Mouse (Mus musculus) myocyte (in vitro differentiated cells): ENCODE measurements around the gene Dnaja2. TPM values are rescaled to one million over a fixed set of nuclear protein-coding genes. Genes with fewer than 3 reads are reported as not detected.
A peak's percentile ranks its signal among the peaks of the same experiment; 100 is the strongest.

Experiments
- H3K27me3 ChIP-seq: one replicate; pipeline ENCODE4 v1.6.1; 2011; ENCODE audit not compliant: control insufficient read depth, insufficient read depth, insufficient read length
- H3K36me3 ChIP-seq: one replicate; pipeline ENCODE4 v1.6.1; 2011; ENCODE audit not compliant: control insufficient read depth, insufficient read depth
- H3K4me2 ChIP-seq: one replicate; pipeline ENCODE4 v1.6.1; 2011; ENCODE audit warnings: low read depth, control low read depth
- H3K4me3 ChIP-seq: one replicate; pipeline ENCODE4 v1.5.1; 2011; ENCODE audit warnings: mild to moderate bottlenecking, control low read depth, moderate library complexity
- H3K79me2 ChIP-seq: one replicate; pipeline ENCODE4 v1.6.1; 2011; ENCODE audit not compliant: control insufficient read depth, insufficient read depth
- H3ac ChIP-seq: one replicate; pipeline ENCODE4 v1.6.1; 2011; ENCODE audit not compliant: control insufficient read depth, insufficient read length
- CEBPB ChIP-seq: IDR thresholded peaks from 2 replicates; pipeline ENCODE4 v1.6.1; 2011; ENCODE audit warnings: mild to moderate bottlenecking, moderate library complexity; ENCODE audit not compliant: poor library complexity, insufficient read depth, severe bottlenecking
- E2F4 ChIP-seq: IDR thresholded peaks from one replicate; pipeline ENCODE4 v1.6.1; 2011; ENCODE audit warnings: mild to moderate bottlenecking, control low read depth, moderate library complexity; ENCODE audit not compliant: insufficient read depth
- MAX ChIP-seq: IDR thresholded peaks from one replicate; pipeline ENCODE4 v1.6.1; 2011; ENCODE audit warnings: low read depth, mild to moderate bottlenecking, control low read depth
- MYOD1 ChIP-seq, 3 experiments: IDR thresholded peaks; one replicate each; pipeline ENCODE4 v1.6.1; 2011; ENCODE audit warnings: control low read depth in 2 of 3, low read depth in 2 of 3, mild to moderate bottlenecking in 2 of 3, moderate library complexity in 1 of 3; ENCODE audit not compliant: insufficient read length in 2 of 3, control insufficient read depth in 1 of 3
- MYOG ChIP-seq, 3 experiments: IDR thresholded peaks; one replicate each; pipeline ENCODE4 v1.6.1; 2011; ENCODE audit warnings: control low read depth in 2 of 3, low read depth in 2 of 3, mild to moderate bottlenecking in 2 of 3; ENCODE audit not compliant: insufficient read length in 2 of 3, control insufficient read depth in 1 of 3, insufficient read depth in 1 of 3
- POLR2A ChIP-seq: IDR thresholded peaks from one replicate; pipeline ENCODE4 v1.6.1; 2011; ENCODE audit warnings: low read depth, mild to moderate bottlenecking, control low read depth, moderate library complexity; ENCODE audit not compliant: insufficient read length
- POLR2AphosphoS2 ChIP-seq: IDR thresholded peaks from one replicate; pipeline ENCODE4 v1.6.1; 2011; ENCODE audit warnings: low read depth, control low read depth; ENCODE audit not compliant: insufficient read length
- REST ChIP-seq: IDR thresholded peaks from one replicate; pipeline ENCODE4 v1.6.1; 2011; ENCODE audit warnings: mild to moderate bottlenecking, control low read depth, moderate library complexity; ENCODE audit not compliant: insufficient read depth, insufficient read length
- SRF ChIP-seq: IDR thresholded peaks from one replicate; pipeline ENCODE4 v1.6.1; 2011; ENCODE audit warnings: low read depth; ENCODE audit not compliant: control insufficient read depth, insufficient read length
- TCF12 ChIP-seq: IDR thresholded peaks from one replicate; pipeline ENCODE4 v1.6.1; 2011; ENCODE audit warnings: mild to moderate bottlenecking, control low read depth; ENCODE audit not compliant: poor library complexity, insufficient read depth, severe bottlenecking
- TCF3 ChIP-seq: IDR thresholded peaks from one replicate; pipeline ENCODE4 v1.6.1; 2011; ENCODE audit warnings: low read depth, control low read depth; ENCODE audit not compliant: insufficient read length
- USF1 ChIP-seq: IDR thresholded peaks from one replicate; pipeline ENCODE4 v1.6.1; 2011; ENCODE audit warnings: low read depth, mild to moderate bottlenecking, control low read depth, moderate library complexity
- polyA plus RNA-seq: library from polyadenylated mRNA; unstranded; fragments of >200 nt; fragmentation: generic; extraction: Trizol; gene quantifications from one replicate; pipeline ENCODE4 v1.2.1, GENCODE M21; 2012; ENCODE audit warnings: missing spikeins

Gene Dnaja2
- polyA plus RNA-seq, 1 experiment = 104 TPM

DNA sequence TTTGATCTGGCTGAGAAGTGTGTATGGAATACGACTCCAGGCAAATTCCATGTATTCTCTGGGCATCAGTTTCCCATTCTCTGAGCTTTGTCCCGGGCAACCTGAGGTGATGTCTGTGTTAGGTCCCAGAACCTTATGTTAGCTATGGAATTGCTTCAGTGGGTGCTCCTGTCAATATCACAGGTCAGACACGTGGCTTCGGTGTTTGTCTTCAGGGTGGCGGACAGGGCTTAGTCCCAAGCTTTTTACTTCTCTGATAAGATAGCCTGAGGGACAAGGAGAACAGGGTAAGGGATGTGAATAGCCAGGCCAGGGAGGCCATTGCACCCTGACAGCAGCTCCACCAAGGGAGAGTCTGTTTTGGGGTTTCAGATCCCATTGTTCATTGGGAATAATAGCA is 59.0 kb downstream of the Dnaja2 start:
- Histone ChIP-seq H3ac (no peak overlapping the region), H3K4me2 (peak overlapping the region; percentile 78), H3K4me3 (no peak overlapping the region), H3K27me3 (no peaks in the 10 kb centered on the region), H3K36me3 (peaks cover 28% of the 10 kb centered on the region), H3K79me2 (peaks cover 81% of the 10 kb centered on the region)
- TF ChIP-seq POLR2A (no peak), MYOG (IDR thresholded peaks at IDR 0.05; ENCODE audit: control insufficient read depth in 1 of 3, insufficient read depth in 1 of 3, insufficient read length in 2 of 3, low read depth in 2 of 3) (no peak), MAX (no peak), TCF3 (no peak), SRF (no peak), USF1 (no peak), E2F4 (no peak), MYOD1 (IDR thresholded peaks at IDR 0.05; ENCODE audit: control insufficient read depth in 1 of 3, insufficient read length in 2 of 3, low read depth in 2 of 3) (no peak), TCF12 (no peak), REST (no peak), POLR2AphosphoS2 (no peak), CEBPB (no peak)

DNA sequence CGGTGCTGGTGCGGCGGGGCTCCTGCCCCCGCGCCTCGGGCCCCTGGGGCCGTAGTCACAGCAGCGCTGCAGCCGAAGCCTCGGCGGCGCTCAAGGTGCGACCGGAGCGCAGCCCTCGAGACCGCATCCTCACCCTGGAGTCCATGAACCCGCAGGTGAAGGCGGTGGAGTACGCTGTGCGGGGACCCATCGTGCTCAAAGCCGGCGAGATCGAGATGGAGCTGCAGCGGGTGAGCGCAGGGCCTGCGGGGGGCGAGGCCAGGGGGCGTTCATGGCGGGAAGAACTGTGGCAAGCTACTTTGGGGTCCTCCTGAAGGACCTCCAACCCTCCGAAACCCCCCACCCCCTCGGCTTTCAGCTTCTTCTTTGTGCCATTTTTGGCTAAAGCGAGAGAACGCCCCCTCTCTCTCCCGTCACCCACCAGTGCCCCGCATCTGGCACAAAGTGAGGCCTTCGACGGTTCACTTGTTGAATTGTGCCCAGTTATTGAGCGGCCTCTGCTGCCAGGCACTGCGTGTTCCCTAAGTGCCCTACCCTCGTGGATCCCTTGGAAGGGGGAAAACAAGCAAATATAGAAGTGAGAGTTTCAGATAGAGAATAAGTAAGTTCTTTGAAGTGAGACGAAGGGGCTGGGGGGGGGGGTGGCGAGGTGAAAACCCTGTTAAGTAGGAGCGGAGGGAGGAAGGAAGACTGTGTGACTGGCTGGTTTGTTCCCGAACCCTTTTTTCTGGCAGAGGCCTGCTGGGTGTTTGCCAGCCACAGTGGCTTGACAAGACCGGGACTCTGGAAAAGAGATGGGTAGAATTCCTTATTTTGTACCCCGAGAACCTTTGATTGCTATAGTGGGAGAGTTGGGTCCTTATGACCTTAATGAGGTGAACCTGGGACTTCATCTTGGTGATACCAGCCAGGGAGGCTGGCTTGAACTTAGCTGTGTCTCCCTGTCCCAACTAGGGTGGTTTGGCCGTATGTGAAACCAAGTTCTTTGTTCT is 61.9 kb downstream of the Dnaja2 start:
- Histone ChIP-seq H3K4me2 (peak overlapping the region; percentile 78), H3ac (peak overlapping the region; percentile 88), H3K27me3 (no peaks in the 10 kb centered on the region), H3K36me3 (peaks cover 21% of the 10 kb centered on the region), H3K79me2 (peaks cover 55% of the 10 kb centered on the region), H3K4me3 (peak overlapping the region; percentile 99)
- TF ChIP-seq MYOD1 (IDR thresholded peaks at IDR 0.05; ENCODE audit: control insufficient read depth in 1 of 3, insufficient read length in 2 of 3, low read depth in 2 of 3) (no peak), CEBPB (no peak)

DNA sequence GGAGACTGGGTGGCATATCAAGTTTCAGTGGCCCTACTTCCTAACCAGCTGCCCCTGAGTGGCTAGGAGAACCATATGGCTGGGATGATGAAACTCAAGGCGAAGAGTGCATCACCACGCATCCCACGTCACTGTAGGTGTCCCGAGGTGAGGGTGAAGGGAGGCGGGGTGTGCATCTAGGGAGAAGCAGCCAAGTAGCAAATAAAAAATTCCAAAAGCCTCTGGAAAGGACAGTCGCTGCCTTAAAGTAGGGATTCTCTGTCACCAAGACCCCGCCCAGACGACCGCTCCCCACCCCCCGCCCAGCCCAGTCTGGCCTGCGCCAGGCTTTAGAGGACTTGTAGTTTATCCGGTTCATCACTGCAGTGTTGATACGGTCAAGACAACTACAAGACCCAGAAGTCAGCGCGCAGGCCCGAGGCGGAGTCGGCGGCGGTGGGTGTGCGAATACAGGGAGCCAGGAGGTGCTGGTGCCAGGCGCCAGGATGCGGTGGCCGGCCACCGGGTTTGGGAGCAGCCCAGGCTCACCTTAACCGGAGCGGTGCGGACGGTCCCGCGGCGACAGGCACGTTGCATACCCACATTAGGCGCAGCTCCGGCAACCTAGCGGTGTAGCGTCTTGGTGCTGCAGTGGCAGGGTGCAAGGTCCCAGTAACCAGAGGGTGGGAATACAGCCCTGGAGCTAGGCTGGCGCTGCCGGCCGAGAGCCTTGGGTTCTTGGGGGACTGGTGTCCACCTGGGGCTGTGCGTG is 62.8 kb downstream of the Dnaja2 start, which contains the start of gene Gpt2:
Gene Gpt2, plus strand, starts transcription at position 452 of the 751 bp plus-strand sequence.
- peak within 1 kb of the TSS; percentile 88 for H3ac ChIP-seq
- TF ChIP-seq MAX (peak; percentile 80), POLR2A (peak; percentile 99), TCF3 (peak; percentile 23), TCF12 (no peak), CEBPB (peak; percentile 77), SRF (no peak), E2F4 (no peak), POLR2AphosphoS2 (peak; percentile 96), MYOG (IDR thresholded peaks at IDR 0.05; ENCODE audit: control insufficient read depth in 1 of 3, insufficient read depth in 1 of 3, insufficient read length in 2 of 3, low read depth in 2 of 3) (peak; percentile 4 to 58 (median 17)), MYOD1 (IDR thresholded peaks at IDR 0.05; ENCODE audit: control insufficient read depth in 1 of 3, insufficient read length in 2 of 3, low read depth in 2 of 3) (peak in 2 of 3 experiments; percentile 49 to 60), USF1 (no peak)

DNA sequence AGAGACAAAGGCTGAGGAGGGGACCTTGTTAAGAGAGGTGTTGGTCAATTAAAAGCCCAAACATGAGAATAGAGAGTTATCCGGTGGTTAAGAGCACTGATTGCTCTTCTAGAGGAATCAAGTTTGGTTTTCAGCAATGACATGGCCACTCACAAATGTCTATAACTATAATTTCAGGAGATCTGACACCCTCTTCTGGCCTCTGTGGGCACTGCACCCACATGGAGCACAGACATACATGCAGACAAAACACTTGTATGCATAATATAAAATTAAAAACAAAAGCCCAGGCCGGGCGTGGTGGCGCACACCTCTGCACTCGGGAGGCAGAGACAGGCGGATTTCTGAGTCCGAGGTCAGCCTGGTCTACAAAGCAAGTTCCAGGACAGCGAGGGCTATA is 65.6 kb downstream of the Dnaja2 start:
- Histone ChIP-seq H3K36me3 (no peaks in the 10 kb centered on the region), H3K4me3 (no peak overlapping the region), H3K79me2 (peaks cover 21% of the 10 kb centered on the region), H3K27me3 (no peaks in the 10 kb centered on the region), H3ac (no peak overlapping the region), H3K4me2 (no peak overlapping the region)
- TF ChIP-seq E2F4 (no peak), MYOD1 (IDR thresholded peaks at IDR 0.05; ENCODE audit: control insufficient read depth in 1 of 3, insufficient read length in 2 of 3, low read depth in 2 of 3) (no peak), USF1 (no peak), SRF (no peak), MAX (no peak), TCF3 (no peak), MYOG (IDR thresholded peaks at IDR 0.05; ENCODE audit: control insufficient read depth in 1 of 3, insufficient read depth in 1 of 3, insufficient read length in 2 of 3, low read depth in 2 of 3) (no peak), CEBPB (no peak), TCF12 (no peak), POLR2AphosphoS2 (no peak)

More for the DNA sequence above, 62.8 kb downstream of the Dnaja2 start, which contains the start of gene Gpt2:
- Histone ChIP-seq H3K79me2 (peaks cover 49% of the 10 kb centered on the region), H3K4me3 (peak within 1 kb of the TSS; percentile 99), H3K27me3 (no peaks in the 10 kb centered on the region), H3K4me2 (peak within 1 kb of the TSS; percentile 78), H3K36me3 (peaks cover 20% of the 10 kb centered on the region)
